Mouse (Mus musculus) urinary bladder, postnatal 25 days (tissue): Measurements from ENCODE around the gene Gm29609.

Experiments
- DNase-seq: peaks from one replicate; pipeline ENCODE4 v3.0.0; 2022; ENCODE audit warnings: low spot score

The Gm29609 gene

GRCm38 (mm10) chr5:31198170-31198569 is 18.5 kb upstream of the Gm29609 start:
- no peak for DNase-seq

- DNase-seq = no peak
These were observed 17.4 kb upstream of the Gm29609 start for GRCm38 (mm10) chr5:31197072-31197471.

GRCm38 (mm10) chr5:31196207-31196606 is 16.5 kb upstream of the Gm29609 start:
- no peak for DNase-seq

- no peak for DNase-seq
These were observed 16.0 kb upstream of the Gm29609 start for GRCm38 (mm10) chr5:31195671-31196070.

- no peak for DNase-seq
These were observed 15.1 kb upstream of the Gm29609 start for GRCm38 (mm10) chr5:31194486-31195485.

- DNase-seq = no peak
These were observed 14.0 kb upstream of the Gm29609 start for GRCm38 (mm10) chr5:31193631-31194281.

GRCm38 (mm10) chr5:31192939-31193630 is 13.4 kb upstream of the Gm29609 start, which contains the start of the genes Snx17 and Eif2b4:
TSS of gene Snx17 (plus strand) at chr5:31193227.
TSS of gene Eif2b4 (minus strand) at chr5:31193430.
- DNase-seq = peak; percentile 98

GRCm38 (mm10) chr5:31192045-31192938 is 12.6 kb upstream of the Gm29609 start:
- no peak for DNase-seq

- DNase-seq = no peak
These were observed 10.5 kb upstream of the Gm29609 start for GRCm38 (mm10) chr5:31190201-31190600.

- DNase-seq = no peak
These were observed 8.6 kb upstream of the Gm29609 start for GRCm38 (mm10) chr5:31188223-31188840.

- no peak for DNase-seq
These were observed 4.0 kb upstream of the Gm29609 start for GRCm38 (mm10) chr5:31183678-31184077.

- DNase-seq = no peak
These were observed 1.6 kb upstream of the Gm29609 start for GRCm38 (mm10) chr5:31181183-31181770.

- no peak for DNase-seq
These were observed 378 bp downstream of the Gm29609 start for GRCm38 (mm10) chr5:31179301-31179765.

- no peak for DNase-seq
These were observed 11.1 kb downstream of the Gm29609 start for GRCm38 (mm10) chr5:31168630-31169029.

- no peak for DNase-seq
These were observed 14.8 kb downstream of the Gm29609 start for GRCm38 (mm10) chr5:31164878-31165277.

- no peak for DNase-seq
These were observed 17.2 kb downstream of the Gm29609 start for GRCm38 (mm10) chr5:31162462-31162861.

- peak; percentile 71 for DNase-seq
These were observed 25.6 kb downstream of the Gm29609 start, which contains the start of gene Mpv17 for GRCm38 (mm10) chr5:31154152-31154553. TSS of gene Mpv17 (minus strand) at chr5:31154251.

GRCm38 (mm10) chr5:31153516-31154151 is 26.1 kb downstream of the Gm29609 start:
- no peak for DNase-seq

GRCm38 (mm10) chr5:31151746-31152145 is 28.0 kb downstream of the Gm29609 start:
- DNase-seq = peak; percentile 26

- no peak for DNase-seq
These were observed 29.9 kb downstream of the Gm29609 start for GRCm38 (mm10) chr5:31149781-31150180.
